Mouse (Mus musculus) lung, adult 10 weeks (tissue): ENCODE results near the gene Lin9. TPM values are rescaled to one million over a fixed set of nuclear protein-coding genes. Genes with fewer than 3 reads are reported as not detected.

Experiments
- polyA plus RNA-seq: library from polyadenylated mRNA; stranded (reverse); fragments of 350-450 nt; fragmentation: Illumina TruSeq; extraction: RNeasy Lipid Tissue Mini Kit (QIAGEN cat#74804); gene quantifications from one replicate; pipeline ENCODE4 v1.2.3, GENCODE M21; 2014; ENCODE audit warnings: low read depth, low replicate concordance; ENCODE audit not compliant: insufficient read depth

Gene Lin9
- 1.6 TPM for polyA plus RNA-seq

DNA sequence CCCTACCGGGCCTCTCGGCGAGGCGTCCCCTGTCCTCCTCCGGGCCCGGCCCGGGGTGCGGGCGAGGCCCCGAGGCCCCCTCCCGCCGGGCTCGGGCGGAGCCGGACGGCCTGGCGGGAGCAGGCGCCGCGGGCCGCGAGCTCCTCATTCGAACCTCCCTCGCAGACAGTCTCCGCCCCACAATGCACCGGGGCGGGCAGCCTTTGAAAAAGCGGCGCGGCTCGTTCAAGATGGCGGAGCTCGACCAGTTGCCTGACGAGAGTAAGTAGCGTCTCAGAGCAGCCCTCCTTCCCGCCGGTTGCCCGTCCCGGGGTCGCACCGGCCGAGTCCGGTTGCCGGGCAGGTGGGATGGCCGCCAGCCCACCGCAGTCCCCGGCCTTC is at the start of gene Lin9:
TSS of gene Lin9 (plus strand) at position 14 of the 381 bp plus-strand sequence.

DNA sequence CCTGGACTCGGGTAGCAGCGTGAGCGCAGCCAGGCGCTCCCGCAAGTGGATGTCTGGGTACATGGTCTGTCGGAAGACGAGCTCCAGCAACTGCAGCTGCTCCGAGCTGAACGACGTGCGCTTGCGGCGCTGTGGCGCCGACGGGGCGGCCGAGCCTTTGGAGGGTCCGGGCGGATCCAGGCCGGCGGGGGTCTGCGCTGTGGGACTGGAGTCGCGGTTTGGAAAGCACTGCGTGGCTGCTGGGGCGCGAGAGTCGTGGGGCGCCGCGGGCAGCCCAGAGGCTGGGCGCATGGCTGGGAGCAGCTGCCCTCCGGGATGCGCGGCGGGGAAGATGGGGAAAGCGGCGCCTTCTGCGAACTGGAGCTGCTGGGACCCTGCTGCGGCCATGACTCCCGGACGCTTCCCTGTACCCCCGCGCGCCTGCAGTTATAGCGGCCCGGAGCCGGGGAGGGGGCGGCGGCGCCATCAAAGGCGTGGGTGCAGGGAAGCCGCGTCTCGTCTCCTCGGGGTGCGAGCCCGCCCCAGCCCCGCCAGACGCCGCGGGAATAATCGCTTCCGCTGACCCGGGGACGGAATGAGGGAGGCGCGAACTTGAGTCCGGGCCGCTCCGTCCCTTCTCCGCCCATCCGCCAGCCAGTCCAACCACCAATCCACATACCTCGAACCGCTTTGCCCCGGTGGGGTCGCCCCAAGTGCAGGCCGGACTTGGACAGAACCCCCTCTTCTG is 55.8 kb downstream of the Lin9 start, which contains the start of gene Mixl1:
TSS of gene Mixl1 (minus strand) at position 409 of the 727 bp plus-strand sequence.

DNA sequence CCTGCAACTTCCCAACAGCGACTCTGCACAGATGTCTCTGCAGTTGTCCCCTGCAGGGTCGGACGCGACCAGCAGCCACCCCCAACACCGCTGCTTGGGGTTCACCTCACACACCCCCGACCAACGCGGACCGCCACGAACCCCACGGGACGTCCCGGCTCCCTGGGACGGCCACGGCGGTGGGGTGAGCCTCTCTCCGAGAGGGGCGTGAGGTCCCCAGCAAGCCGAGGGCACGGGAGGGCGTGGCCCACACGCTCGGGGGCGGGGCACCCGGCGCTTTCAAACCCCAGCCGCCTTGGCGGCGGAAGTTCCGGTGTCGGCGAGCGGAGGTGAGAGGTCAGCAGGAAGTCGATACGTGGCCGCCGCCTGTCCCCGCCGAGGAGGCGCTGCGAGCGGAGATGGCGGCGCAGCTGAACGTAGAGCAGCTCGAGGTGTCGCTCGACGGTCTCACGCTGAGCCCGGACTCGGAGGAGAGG is 84.8 kb downstream of the Lin9 start, which contains the start of gene Acbd3:
TSS of gene Acbd3 (plus strand) at position 340 of the 476 bp plus-strand sequence.

Other genes starting within 250 kb of the Lin9 start
- 0.75 TPM for gene Stum, start 157.6 kb upstream of the Lin9 start, polyA plus RNA-seq
- gene Parp1, start 72.2 kb upstream of the Lin9 start, polyA plus RNA-seq: 14.9 TPM
- gene Mixl1, start 55.9 kb downstream of the Lin9 start, polyA plus RNA-seq: not detected
- 15.9 TPM for gene Acbd3, start 84.9 kb downstream of the Lin9 start, polyA plus RNA-seq
- gene H3f3a, start 172.8 kb downstream of the Lin9 start, polyA plus RNA-seq: 964 TPM
- gene Sde2, start 210.0 kb downstream of the Lin9 start, polyA plus RNA-seq: 8.4 TPM